Mouse (Mus musculus) heart, postnatal 4 days (tissue): ENCODE data around the gene Bcor. TPM values are rescaled to one million over a fixed set of nuclear protein-coding genes. Genes with fewer than 3 reads are reported as not detected.
A peak's percentile ranks its signal among the peaks of the same experiment; 100 is the strongest.

Experiments
- DNase-seq: peaks from one replicate; pipeline ENCODE4 v3.0.0; 2021
- total RNA-seq, 2 experiments: library from RNA; stranded (reverse); gene quantifications; 2 replicates each; pipeline ENCODE4 v1.2.3; 2021

The Bcor gene
- total RNA-seq, 2 experiments from 2014 or later, result 46.2 to 48.1 TPM

- DNase-seq, result no peak
These were observed 8.7 kb downstream of the Bcor start for GRCm38 (mm10) chrX:12151269-12151995.

GRCm38 (mm10) chrX:12150425-12150824, 9.7 kb downstream of the Bcor start:
- no peak for DNase-seq

DNA sequence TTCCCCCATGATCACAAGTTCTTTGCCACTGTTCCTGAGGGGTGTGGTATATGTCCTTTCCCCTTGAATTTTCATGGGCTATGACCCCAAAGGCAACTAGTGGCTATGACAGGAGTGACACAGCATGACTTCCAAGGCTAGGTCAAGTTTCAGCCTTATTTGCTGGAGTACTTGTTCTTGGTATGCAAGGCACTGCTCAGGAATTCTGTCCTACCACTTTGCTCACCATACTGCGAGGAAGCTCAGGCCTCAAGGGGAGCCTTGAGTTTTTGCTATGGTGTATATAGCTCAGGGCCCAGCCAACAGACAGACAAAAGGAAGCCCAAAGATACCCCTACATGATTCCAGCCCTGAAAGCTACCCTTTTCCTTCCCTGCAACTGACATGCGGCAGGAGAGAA, 13.9 kb downstream of the Bcor start:
- no peak for DNase-seq

- no peak for DNase-seq
These were observed 17.3 kb downstream of the Bcor start for GRCm38 (mm10) chrX:12142832-12143231.

DNA sequence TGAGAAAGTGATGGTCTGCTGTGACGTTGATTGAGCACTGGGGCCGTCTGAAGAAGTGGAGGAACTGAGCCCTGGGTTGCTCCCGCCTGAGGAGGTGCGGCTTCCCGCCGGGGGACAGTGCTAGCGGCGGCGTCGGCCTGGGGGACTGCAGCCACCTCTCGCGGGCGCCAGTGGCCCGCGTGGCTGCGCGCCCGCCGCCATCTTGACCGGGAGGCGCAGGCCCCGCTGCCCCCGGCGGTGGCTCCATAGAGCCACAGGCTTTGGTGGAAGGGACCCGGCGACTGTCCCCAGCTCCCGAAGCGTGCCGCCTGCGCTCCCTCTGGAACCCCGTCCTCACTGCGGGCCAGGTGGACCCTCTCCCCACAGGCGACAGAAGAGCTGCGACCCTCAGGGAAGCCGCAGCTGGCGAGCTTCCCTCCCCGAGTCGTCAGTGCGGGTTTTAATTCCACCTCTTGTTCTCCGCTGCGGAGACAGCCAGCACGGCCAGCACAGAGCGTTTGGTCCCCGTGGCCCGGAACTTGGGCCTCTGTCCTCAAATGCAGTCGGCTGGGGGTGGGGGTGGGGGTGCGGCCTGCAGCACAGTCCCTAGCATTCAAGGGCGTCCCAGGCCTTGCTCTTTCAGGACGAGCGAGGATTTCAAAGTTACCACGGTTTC, 19.9 kb downstream of the Bcor start:
- peak; percentile 57 for DNase-seq

- DNase-seq, result no peak
These were observed 21.9 kb downstream of the Bcor start for GRCm38 (mm10) chrX:12138266-12138665.

- DNase-seq, result no peak
These were observed 23.0 kb downstream of the Bcor start for GRCm38 (mm10) chrX:12137121-12137521.

- DNase-seq, result peak; percentile 68
These were observed 23.7 kb downstream of the Bcor start for GRCm38 (mm10) chrX:12136261-12137101.

- DNase-seq, result peak; percentile 75
These were observed 24.7 kb downstream of the Bcor start for GRCm38 (mm10) chrX:12135121-12136111.

DNA sequence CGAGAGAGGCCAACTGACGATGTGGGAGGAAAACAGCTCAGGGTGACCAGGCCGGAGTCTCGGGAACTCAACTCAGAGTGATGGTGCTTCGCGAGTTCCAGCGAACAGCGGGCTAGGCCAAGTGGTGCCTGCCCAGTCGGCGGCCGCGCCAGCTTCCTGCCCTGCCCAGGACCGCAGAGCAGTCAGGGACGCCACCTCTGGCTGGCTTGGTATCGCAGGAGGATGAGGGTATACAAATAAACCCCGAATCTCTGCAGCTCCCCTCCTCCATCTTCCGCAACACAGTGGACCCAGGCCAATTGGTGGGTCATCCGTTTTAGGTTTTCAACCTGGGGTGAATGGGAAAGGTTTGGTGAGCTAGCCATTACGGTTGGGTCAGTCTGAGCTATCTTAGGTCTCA, 25.6 kb downstream of the Bcor start:
- peak; percentile 77 for DNase-seq

GRCm38 (mm10) chrX:12133836-12134431, 26.2 kb downstream of the Bcor start:
- DNase-seq, result no peak

GRCm38 (mm10) chrX:12133178-12133835, 26.8 kb downstream of the Bcor start:
- DNase-seq, result peak; percentile 72

DNA sequence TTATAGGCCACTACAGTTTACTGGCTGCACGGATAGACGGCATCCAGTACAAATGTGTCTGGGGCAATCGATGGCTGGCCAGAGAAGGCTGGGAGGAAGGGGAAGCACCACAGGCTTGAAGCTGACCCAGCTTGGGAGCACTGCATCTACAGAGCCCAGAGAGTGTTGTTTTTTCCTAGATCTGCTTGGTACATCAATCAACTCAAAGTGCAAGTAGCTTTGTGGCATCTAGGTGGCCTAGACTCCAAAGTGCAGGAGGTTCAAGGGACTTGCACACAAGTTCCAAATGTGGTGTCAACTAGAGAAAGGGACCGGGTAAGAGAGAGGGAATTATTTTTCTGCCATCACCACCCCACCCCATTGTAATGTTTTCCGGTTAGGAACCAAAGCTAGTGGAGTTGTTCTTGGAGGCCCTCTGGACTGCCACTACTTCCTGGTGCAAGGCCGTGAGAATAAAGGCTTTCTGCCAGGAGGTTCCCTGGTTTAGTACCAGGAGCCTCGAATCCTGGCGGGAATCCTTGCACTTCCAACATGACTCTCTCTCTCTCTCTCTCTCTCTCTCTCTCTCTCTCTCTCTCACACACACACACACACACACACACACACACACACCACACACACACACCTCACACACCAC, 27.5 kb downstream of the Bcor start:
- DNase-seq, result no peak

DNA sequence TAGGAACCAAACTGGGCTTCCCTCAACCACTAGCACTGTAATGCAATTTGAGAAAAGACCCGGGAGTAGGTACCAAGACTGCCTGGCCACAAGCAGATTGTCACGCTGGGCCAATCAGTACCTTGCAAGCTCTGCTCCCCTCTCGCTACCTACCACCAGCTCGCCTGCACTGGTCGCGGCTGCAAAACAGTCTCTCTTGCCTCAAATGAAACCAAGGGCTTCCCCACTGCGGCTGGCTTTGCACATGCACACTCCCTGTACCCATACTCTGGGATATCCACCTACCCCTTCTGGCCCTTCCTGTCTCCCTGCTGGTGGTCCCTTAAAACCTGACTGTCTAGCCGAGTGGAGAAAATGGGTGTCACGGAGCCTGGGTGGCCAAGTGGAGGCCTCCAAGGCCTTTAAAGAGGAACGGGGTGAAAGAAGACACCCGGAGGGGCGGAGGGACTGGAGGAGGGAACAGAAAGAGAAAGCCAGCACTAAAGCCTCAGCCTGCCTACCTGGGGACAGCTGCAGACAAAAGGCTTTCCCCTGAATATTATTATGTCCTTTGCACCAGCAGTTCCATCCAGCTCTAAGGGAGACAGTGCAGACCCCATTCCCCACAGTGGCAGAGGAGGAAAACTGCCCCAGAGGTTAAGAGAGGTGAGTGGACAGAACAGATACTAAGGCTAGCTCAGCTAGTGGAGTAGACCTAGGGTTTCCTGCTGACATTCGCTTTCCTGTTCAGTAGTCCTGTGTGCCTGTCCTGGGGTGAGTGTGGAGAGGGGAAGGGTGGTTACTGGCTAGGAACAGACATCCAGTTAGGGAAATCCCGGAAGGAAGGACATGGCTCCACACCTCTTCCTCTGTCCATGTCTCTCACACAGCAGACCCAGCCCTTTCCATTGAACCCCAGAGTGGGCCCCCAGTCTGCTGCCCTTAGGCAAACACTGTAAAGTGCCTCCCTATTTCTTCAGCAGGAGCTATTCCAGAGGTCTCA, 30.0 kb downstream of the Bcor start:
- DNase-seq, result no peak

DNA sequence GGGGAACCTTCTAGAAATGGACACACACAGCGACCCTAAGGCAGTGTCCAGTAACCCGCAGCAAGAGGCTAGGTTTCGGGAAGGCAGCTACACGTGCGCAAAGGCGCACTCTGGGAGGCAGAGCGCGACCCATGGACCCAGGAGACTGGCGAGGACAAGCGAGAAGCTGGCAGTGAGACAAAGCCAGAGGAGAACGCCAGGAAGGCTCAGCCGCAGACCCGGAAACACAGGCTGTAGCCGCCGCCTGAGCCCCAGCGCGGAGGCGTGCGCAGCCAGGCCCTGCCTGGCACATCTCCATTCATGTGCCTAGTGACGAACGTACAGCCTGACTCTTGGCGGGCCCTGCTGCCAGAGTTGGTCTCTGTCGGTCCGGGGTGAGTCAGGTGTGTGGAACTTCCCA, 30.9 kb downstream of the Bcor start:
- peak; percentile 82 for DNase-seq

GRCm38 (mm10) chrX:12128165-12129083, 31.7 kb downstream of the Bcor start:
- peak; percentile 86 for DNase-seq

GRCm38 (mm10) chrX:12127799-12128164, 32.4 kb downstream of the Bcor start:
- no peak for DNase-seq

GRCm38 (mm10) chrX:12127106-12127670, 33.0 kb downstream of the Bcor start:
- no peak for DNase-seq
